Mouse (Mus musculus) spleen, adult 18-20 months (tissue): ENCODE data around the gene Olfr683.
"Not testable (repeated sequence)": the region's sequence is repeated elsewhere in the genome, so short reads cannot be mapped to it uniquely, and the experiment has no call there.

Experiments
- DNase-seq, 2 experiments: peaks; one replicate each; pipeline ENCODE4 v3.0.0; 2022; ENCODE audit warnings: mixed read lengths in 2 of 2

The Olfr683 gene

DNA sequence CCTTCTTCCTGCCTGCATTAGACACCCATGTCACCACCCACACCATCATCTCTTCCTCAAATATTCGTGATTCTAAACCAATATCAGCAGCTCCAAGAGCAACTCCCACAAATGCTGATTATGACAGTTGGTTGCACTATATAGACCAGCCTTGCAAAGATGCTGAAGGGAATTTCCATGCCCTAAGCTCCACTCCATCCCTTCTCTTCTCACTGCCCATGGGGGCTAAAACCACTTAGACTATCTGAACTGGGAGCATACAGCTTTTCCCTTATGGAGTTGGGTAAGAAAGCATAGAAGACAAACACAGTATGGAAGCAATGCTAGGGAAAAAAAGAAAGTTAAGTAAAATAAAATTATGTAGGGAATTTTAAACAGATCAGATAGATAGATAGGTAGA is at the start of gene Olfr683:
Gene Olfr683, minus strand, starts transcription at position 101 of the 400 bp plus-strand sequence.
- DNase-seq = no peak

DNA sequence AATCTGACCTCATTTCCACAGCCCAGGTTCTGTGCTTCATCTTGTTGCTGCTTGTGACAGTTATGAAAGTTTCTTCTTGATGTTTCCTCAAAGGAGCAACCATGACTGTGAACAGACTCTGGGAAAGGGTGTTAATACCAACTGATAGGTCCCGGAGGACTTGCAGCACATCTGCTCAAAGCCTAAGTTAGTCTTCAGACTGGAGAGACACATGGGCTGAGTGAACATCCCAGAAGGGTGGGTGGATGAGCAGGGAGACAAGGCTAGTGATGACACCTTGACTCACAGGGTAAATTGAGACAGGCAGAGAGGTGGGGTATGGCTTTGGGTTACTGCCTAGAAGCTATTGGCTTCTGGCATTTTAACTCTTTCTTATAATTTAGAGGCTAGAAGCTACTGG is 39.1 kb upstream of the Olfr683 start, which contains the start of gene Olfr685:
Gene Olfr685, minus strand, starts transcription at position 101 of the 400 bp plus-strand sequence.
- no peak for DNase-seq

DNA sequence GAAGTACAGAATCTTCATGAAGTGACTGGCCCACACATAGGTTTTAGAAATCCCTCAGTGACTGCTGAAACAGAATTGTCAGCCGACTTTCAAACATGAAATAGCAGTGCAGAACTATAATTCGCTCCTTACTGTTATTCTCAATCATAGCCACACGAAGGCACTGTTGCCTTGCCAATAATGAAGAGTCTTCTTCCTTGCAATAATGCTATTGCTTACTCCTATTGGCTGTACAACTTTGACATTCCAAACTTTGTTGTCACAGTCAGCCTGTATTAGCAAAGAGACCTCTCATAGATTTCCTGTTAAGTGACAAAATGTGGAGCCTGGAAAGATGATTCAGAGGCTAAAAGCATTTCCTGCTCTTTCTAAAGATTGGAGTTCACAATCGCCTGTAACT is 24.0 kb upstream of the Olfr683 start:
- DNase-seq = no peak

DNA sequence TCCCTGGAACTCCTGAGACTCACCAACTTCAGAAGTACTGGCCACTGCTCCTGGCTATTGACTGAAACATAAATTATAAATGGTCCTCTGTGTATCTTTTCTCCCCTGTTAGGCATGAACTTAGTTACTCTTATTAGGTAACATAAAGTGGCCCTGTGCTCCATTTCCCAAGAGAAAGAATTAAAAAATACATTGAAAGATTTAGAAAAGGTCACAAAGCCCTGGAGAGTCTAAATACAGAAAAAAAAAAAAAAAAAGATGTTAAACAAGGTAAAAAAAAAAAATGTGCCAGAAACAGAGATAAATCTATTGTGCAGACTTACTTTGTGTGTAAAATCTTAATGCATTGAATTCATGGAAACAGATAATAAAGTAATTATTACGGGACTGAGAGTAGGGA is 16.7 kb upstream of the Olfr683 start, which contains the start of gene Olfr684:
Gene Olfr684, minus strand, starts transcription at position 101 of the 400 bp plus-strand sequence.
- no peak for DNase-seq

DNA sequence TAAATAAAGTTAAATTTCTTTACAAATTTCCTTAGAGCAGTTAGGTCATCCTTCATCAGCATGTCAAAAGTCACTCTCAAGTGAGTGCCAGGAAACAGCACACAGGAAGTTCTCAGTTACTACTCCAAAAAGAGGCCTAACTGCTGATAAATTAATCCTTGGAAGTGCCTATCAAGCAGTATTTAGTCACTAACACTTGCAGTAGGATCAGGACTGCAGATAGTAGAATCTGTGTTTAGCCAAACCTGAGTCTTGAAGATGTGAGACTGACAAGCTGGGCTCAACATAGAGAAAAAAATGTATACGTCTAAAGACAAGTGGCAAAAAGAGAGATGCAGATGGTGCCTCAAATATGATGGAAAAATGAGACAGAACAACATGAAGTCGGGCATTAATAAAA is 5.5 kb downstream of the Olfr683 start:
- DNase-seq = no peak

DNA sequence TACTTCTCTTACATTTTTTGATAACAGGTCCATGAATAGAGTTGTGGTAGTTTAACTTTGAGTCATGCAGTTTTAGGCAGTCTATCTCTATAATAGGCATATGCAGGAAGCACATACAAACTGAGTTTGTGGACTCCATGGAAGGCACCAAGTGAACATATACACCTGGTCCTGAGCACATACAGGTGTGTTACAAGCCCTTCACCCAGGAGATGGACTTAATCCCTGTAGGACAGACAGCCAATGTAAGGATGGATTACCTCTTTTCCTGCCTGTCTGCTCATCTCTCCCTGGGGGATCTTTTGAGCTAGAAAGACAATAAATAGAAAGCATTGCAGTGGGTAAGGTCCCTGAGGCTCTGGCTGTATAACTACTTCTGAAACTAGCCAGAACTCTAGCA is 30.3 kb downstream of the Olfr683 start, which contains the start of gene Olfr681:
Gene Olfr681, plus strand, starts transcription at position 301 of the 400 bp plus-strand sequence.
- DNase-seq = no peak

DNA sequence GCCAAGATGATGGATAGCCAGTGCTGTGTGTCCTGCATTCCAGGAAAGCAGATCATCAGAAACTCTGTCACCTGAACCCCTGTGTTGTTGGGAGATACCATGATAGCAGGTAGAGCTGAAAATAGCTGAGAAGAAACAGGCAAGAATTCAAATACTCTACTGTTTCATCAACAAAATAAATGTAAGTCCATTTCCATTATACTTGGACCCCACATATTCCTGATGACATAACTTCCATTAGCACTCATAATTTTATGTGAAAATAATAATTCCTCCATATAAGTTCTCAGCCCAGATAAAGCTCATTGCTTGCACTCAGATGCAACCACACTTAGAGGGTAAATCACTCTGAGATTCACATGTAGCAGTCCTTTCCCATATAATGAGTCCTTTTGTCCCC is 54.1 kb downstream of the Olfr683 start, which contains the start of gene Olfr680-ps1:
Gene Olfr680-ps1, minus strand, starts transcription at position 101 of the 400 bp plus-strand sequence.
- not testable (repeated sequence) for DNase-seq
